Mouse (Mus musculus): ENCODE measurements around the gene Mbd3. TPM values are rescaled to one million over a fixed set of nuclear protein-coding genes. Genes with fewer than 3 reads are reported as not detected.

Gene Mbd3
- 312 and 327 TPM in 2 replicates for polyA plus RNA-seq (2016; fragmentation: Nextera tagmentation; extraction: Ambion mirVana)

DNA sequence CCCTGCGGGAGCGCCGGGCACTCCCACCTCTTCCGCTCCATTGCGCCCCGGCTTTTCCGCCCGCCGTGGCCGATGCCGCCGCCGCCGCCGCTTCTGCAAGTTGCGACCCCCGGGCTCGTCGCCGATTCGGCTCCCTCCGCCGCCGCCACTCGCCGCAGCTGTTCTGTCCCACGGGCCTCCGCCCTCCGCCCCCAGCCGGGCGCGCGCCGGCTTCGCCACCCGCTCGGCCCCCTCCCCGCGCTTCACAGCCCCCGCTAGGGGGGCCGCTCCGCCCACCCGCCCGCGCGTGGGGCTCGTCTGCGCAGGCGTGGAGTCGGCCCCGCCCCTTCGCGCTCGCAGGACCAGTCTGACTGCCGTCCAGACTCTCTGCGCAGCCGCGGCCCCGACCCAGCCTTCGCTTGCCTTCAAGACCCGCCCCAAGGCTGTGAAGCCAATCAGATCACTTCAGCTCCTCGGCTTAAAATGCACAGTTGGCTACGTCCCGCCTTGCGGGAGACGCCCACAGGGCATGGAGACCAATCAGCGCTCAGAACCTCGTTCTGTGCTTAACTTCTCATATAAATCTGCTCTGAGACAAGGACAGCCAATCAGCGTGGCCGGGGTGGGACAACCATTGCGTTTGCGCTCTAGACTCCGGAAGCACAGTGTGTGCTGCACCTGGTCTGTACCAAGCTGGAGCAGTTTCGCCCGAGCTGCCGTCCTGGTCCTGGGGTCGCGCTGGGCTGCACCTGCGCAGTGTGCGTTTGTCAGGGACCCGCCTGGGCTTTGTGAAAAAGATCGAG, at the start of gene Mbd3:
TSS of gene Mbd3 (minus strand) at position 360 of the 782 bp plus-strand sequence.
- ATAC-seq (ENCODE audit: low FRiP score), result peak; percentile 96
- Histone ChIP-seq H3K27ac (peak within 1 kb of the TSS; percentile 100), H3K9me3 (peaks cover 5% of the 10 kb centered on the region; the same call in 1 of the 2 replicates), H3K4me1 (peaks cover 32% of the 10 kb centered on the region), H3K9ac (peak within 1 kb of the TSS; percentile 93), H3K4me2 (peak within 1 kb of the TSS; percentile 84), H3K27me3 (no peaks in the 10 kb centered on the region), H3K36me3 (replicated peaks) (peaks cover 57% of the 10 kb centered on the region), H3K4me3 (replicated peaks) (peak within 1 kb of the TSS; percentile 78)
- WGBS, result 1% methylated on average over 74 of the region's 82 CpGs

DNA sequence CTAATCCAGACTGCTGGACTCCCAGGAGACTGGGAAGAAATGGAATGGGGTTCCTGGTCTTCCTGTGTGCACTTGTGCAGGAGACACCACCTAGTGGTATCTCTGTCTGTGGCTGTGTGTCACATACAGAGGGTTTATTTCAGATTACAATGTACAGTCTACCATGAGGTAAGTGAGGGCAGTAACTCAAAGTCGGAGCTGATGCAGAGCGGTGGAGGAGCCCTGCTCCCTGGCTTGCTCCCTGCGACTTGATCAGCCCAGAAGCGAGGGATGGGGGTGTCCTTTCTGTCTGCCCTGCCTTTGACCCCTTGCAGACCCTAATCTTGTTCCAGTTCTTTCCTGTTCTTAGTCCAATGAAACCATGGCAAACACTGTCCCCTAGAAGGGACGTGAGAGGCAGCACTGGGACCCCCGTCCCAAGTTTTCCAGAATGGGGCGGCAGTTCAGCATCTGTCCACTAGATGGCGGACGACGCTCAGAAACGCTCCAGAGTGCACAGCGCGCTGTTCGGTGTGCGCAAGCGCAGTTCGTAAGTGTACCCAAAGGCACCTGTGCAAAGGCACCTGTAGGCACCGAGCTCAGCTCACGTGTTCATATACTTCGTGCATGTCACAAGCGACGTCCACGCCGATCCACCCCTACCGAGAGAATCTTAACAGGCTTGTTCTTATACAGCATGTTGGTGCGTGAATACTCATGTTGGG, 46.7 kb upstream of the Mbd3 start:
- H3K36me3 ChIP-seq (replicated peaks), result no peaks in the 10 kb centered on the region
- WGBS, result 6% methylated on average over 26 of the region's 26 CpGs
- no peaks in the 10 kb centered on the region for H3K9me3 ChIP-seq
- peak overlapping the region; percentile 7; the same call in 1 of the 2 replicates for H3K4me3 ChIP-seq (replicated peaks)
- no peak overlapping the region for H3K27ac ChIP-seq
- no peak overlapping the region for H3K9ac ChIP-seq
- H3K27me3 ChIP-seq, result peaks cover 59% of the 10 kb centered on the region
- H3K4me1 ChIP-seq, result peaks cover 4% of the 10 kb centered on the region
- H3K4me2 ChIP-seq, result peak overlapping the region; percentile 47
- peak; percentile 71 for ATAC-seq (ENCODE audit: low FRiP score)

DNA sequence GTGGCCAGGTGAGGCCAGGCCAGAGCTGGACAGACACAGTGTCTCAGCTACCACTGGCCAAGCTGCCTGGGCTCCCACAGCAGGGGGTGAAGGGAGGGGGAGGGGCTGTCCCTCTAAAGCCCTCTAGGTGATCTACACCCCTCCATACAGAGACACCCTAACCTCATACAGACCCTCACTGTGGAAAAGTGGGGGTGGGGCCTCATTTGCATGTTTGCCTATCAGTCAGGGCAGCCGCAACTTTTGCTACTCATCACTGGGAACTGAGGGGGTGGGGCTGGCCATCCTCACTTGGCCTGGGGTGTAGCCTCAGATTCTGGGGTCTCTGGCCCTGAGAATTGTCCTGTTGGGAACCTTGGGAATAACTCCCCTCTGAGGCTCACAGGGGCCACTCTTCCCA, 45.7 kb upstream of the Mbd3 start:
- no peak overlapping the region for H3K9ac ChIP-seq

DNA sequence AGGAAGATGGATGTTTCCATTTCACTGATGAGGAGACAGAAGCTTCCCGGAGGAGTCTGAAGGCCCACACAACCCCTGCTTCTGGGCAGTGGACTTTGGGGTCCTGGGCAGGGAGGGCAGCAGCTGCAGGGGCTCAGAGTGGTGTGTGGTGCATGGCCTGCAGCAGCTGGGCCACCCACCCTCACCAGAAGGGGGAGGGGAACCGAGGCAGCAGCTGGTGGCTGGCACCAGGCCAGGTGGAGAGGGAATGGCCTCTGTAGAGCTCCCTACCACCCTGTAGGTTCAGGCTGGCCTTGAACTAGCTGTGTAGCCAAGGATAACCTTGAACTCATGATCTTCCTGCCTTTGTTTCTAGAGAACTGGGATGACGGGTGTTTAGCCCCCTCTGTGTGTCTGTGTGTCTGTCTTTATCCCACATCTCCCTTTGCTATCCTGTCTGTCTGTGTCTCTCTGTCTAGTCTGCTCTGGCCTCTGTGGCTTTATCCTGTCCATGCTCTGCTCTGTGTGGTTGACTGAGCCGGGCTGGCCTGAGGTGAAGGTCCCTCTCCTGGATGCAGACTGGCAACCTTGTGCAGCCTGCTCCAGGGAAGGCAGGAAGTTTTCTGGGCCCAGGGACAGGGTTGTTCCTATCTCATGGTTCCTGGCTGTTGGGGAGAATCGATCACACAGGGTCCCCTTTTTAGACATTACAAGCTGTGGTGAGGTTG, 45.1 kb upstream of the Mbd3 start:
- no peaks in the 10 kb centered on the region for H3K36me3 ChIP-seq (replicated peaks)
- H3K9me3 ChIP-seq, result no peaks in the 10 kb centered on the region
- H3K9ac ChIP-seq, result no peak overlapping the region
- H3K4me2 ChIP-seq, result no peak overlapping the region
- ATAC-seq (ENCODE audit: low FRiP score), result no peak
- H3K4me1 ChIP-seq, result peaks cover 4% of the 10 kb centered on the region
- no peak overlapping the region for H3K27ac ChIP-seq
- no peak overlapping the region for H3K4me3 ChIP-seq (replicated peaks)
- 50% methylated on average over 5 of the region's 5 CpGs for WGBS
- H3K27me3 ChIP-seq, result peaks cover 49% of the 10 kb centered on the region

More for the DNA sequence above, 45.7 kb upstream of the Mbd3 start:
- 39% methylated on average over 1 of the region's 1 CpGs for WGBS
- Histone ChIP-seq H3K9me3 (no peaks in the 10 kb centered on the region), H3K36me3 (replicated peaks) (no peaks in the 10 kb centered on the region), H3K4me1 (peaks cover 4% of the 10 kb centered on the region), H3K27ac (no peak overlapping the region), H3K27me3 (peaks cover 50% of the 10 kb centered on the region), H3K4me2 (no peak overlapping the region), H3K4me3 (replicated peaks) (no peak overlapping the region)
- no peak for ATAC-seq (ENCODE audit: low FRiP score)

- Histone ChIP-seq H3K4me2 (no peak overlapping the region), H3K4me3 (replicated peaks) (no peak overlapping the region), H3K27me3 (peaks cover 41% of the 10 kb centered on the region), H3K4me1 (peaks cover 4% of the 10 kb centered on the region), H3K9me3 (no peaks in the 10 kb centered on the region), H3K36me3 (replicated peaks) (no peaks in the 10 kb centered on the region), H3K9ac (no peak overlapping the region), H3K27ac (no peak overlapping the region)
- no peak for ATAC-seq (ENCODE audit: low FRiP score)
- WGBS, result 86% methylated on average over 7 of the region's 8 CpGs
These were observed 44.4 kb upstream of the Mbd3 start for GRCm38 (mm10) chr10:80443575-80444278.

DNA sequence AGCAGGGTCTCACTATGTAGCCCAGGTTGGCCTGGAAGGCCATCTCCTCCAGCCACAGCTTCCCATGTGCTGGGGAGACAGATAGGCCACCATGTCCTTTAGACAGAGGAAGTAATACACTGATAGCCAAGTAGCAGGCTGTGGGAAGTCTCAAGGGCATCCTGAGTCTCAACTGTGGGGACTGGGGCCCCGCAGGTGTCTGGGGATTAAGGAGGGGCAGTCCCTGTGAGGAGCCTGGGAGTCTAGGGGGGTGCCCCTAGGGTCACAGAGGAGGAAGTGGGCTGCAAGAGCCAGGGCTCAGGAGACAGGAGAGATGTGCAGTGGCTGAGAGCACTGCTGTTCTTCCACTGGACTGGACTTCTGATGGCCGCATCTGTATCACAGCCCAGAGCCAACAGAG, 43.6 kb upstream of the Mbd3 start:
- Histone ChIP-seq H3K9ac (no peak overlapping the region), H3K27ac (no peak overlapping the region), H3K4me3 (replicated peaks) (no peak overlapping the region), H3K36me3 (replicated peaks) (no peaks in the 10 kb centered on the region), H3K27me3 (peaks cover 36% of the 10 kb centered on the region), H3K4me2 (no peak overlapping the region), H3K9me3 (no peaks in the 10 kb centered on the region), H3K4me1 (peaks cover 4% of the 10 kb centered on the region)
- no peak for ATAC-seq (ENCODE audit: low FRiP score)
- WGBS, result 63% methylated on average over 2 of the region's 2 CpGs

DNA sequence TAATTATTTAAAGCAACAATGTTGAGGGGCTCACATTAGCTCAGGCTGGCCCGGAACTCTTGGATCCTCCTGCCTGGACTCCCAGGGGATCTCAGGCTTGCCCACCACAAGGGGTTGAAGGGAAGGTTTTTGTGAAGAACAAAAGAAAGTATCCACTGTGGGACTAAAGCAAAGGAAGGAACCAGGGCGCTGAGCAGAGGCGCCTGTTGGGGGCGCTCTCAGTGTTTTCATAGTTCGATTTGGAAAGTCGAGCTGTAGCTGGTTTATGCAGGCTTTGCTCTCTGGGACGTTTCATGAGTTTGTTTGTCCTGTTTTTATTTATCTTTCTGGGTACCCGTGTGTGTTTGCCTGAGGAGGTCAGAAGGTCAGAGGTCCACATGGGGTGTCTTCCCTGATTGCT, 42.2 kb upstream of the Mbd3 start:
- no peak for ATAC-seq (ENCODE audit: low FRiP score)
- WGBS, result 69% methylated on average over 8 of the region's 8 CpGs

DNA sequence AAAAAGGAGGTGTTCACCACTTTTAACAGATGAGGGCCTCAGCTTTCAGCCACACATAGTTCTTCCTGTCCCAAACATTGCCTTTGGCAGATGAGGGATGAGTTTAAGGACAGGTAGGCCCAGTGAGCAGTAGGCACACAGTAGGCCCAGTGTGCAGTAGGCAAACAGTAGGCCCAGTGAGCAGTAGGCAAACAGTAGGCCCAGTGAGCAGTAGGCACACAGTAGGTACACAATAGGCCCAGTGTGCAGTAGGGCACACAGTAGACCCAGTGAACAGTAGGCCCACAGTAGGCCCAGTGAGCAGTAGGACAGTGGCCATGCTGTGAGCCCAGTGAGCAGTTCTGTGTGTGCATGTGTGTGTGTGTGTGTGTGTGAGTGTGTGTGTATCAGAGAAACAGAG, 40.7 kb upstream of the Mbd3 start:
- no peak overlapping the region for H3K4me2 ChIP-seq
- no peak overlapping the region for H3K4me3 ChIP-seq (replicated peaks)
- H3K9me3 ChIP-seq, result no peaks in the 10 kb centered on the region
- no peaks in the 10 kb centered on the region for H3K36me3 ChIP-seq (replicated peaks)
- H3K4me1 ChIP-seq, result peaks cover 9% of the 10 kb centered on the region; the same call in 1 of the 2 replicates
- H3K9ac ChIP-seq, result no peak overlapping the region
- H3K27me3 ChIP-seq, result peaks cover 21% of the 10 kb centered on the region
- no peak overlapping the region for H3K27ac ChIP-seq
- no peak for ATAC-seq (ENCODE audit: low FRiP score)

More for the DNA sequence above, 42.2 kb upstream of the Mbd3 start:
- no peak overlapping the region for H3K9ac ChIP-seq
- H3K4me2 ChIP-seq, result no peak overlapping the region
- no peak overlapping the region for H3K4me3 ChIP-seq (replicated peaks)
- H3K27ac ChIP-seq, result no peak overlapping the region
- no peaks in the 10 kb centered on the region for H3K9me3 ChIP-seq
- H3K4me1 ChIP-seq, result peaks cover 4% of the 10 kb centered on the region
- peaks cover 28% of the 10 kb centered on the region for H3K27me3 ChIP-seq
- no peaks in the 10 kb centered on the region for H3K36me3 ChIP-seq (replicated peaks)

DNA sequence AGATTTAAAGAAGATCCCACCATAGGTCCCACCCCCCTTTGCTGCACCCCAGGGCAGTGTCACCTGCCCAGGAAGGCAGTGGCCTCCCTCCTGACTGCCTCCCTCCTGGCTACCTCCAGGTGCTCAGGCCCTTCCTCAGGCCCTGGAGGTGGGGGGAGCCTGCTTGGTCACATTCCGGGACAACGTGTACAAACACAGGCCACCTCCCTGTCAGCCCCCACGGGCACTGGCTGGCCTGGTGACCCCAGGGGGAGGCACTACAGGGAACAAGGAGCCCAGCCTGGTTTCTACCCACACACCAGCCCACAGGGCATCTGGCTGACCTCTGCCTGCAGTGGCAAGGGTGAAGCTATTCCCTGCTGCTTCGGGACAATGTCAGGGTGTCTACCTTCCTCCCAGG, 38.6 kb upstream of the Mbd3 start:
- no peak overlapping the region for H3K27ac ChIP-seq
- H3K27me3 ChIP-seq, result peaks cover 8% of the 10 kb centered on the region; the same call in 1 of the 2 replicates
- no peak overlapping the region for H3K4me3 ChIP-seq (replicated peaks)
- WGBS, result 69% methylated on average over 4 of the region's 4 CpGs
- H3K36me3 ChIP-seq (replicated peaks), result no peaks in the 10 kb centered on the region
- H3K9ac ChIP-seq, result no peak overlapping the region
- no peak overlapping the region for H3K4me2 ChIP-seq
- H3K9me3 ChIP-seq, result no peaks in the 10 kb centered on the region
- H3K4me1 ChIP-seq, result peaks cover 5% of the 10 kb centered on the region; the same call in 1 of the 2 replicates
- ATAC-seq (ENCODE audit: low FRiP score), result no peak

DNA sequence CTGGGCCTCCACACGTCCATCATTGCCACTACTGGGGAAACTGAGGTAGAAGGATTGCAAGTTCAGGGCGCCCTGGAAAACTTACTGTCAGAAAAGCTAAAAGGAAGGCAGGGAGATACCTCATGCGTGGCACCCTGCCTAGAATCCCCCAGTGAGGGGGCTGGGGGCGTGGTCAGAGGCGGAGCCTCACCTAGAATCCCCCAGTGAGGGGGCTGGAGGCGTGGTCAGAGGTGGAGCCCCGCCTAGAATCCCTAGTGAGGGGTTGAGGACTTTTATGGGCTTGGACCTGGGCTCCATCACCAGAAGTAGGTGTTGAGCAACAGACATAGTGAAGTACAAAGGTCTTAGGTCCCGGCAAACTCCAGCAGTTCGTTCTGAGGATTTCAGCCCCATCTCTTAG, 36.9 kb upstream of the Mbd3 start:
- Histone ChIP-seq H3K4me1 (peaks cover 16% of the 10 kb centered on the region), H3K4me2 (no peak overlapping the region), H3K36me3 (replicated peaks) (no peaks in the 10 kb centered on the region), H3K27me3 (peaks cover 6% of the 10 kb centered on the region; the same call in 1 of the 2 replicates), H3K9ac (no peak overlapping the region), H3K4me3 (replicated peaks) (no peak overlapping the region), H3K9me3 (no peaks in the 10 kb centered on the region), H3K27ac (no peak overlapping the region)
- WGBS, result 13% methylated on average over 9 of the region's 9 CpGs
- ATAC-seq (ENCODE audit: low FRiP score), result no peak

GRCm38 (mm10) chr10:80435764-80436163, 36.4 kb upstream of the Mbd3 start:
- H3K27ac ChIP-seq, result no peak overlapping the region
- peaks cover 21% of the 10 kb centered on the region for H3K4me1 ChIP-seq
- H3K9ac ChIP-seq, result 0 out of 2 replicates have a peak overlapping the region, but pooled peaks have one; percentile 17
- H3K9me3 ChIP-seq, result no peaks in the 10 kb centered on the region
- no peak for ATAC-seq (ENCODE audit: low FRiP score)
- peaks cover 6% of the 10 kb centered on the region; the same call in 1 of the 2 replicates for H3K27me3 ChIP-seq
- no peak overlapping the region for H3K4me3 ChIP-seq (replicated peaks)
- peaks cover 3% of the 10 kb centered on the region for H3K36me3 ChIP-seq (replicated peaks)
- WGBS, result 33% methylated on average over 7 of the region's 7 CpGs
- H3K4me2 ChIP-seq, result no peak overlapping the region

Measured in forebrain, embryonic 12.5 days (tissue).